Mouse (Mus musculus): ENCODE results near the gene Rsg1. TPM values are rescaled to one million over a fixed set of nuclear protein-coding genes. Genes with fewer than 3 reads are reported as not detected.

The Rsg1 gene
- total RNA-seq, 2 experiments from 2014 or later: 0.45 to 0.60 TPM

DNA sequence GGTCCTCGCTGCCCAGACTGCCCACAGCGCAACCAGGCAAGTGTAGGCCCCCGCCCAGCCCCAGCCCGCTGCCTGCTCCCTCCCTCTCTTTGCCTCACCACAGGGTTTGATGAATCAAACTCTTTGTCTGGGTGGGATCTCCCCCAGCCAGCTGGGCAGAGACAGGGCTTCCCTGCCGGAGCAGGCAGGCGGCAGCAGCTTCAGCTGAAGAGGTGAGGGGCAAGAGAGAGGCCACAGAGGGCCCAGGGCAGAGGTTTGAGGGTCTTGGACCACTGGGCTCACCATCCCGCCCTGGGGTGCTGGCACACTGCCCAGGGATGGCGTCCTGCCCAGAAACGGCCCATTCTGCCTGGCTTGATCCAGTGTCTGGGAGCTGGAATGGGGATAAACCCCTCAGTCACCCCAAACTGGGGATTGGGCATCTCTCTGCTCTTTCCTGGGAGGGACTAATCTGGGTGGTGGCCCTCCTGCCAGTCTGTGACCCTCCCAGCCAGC is 31.2 kb downstream of the Rsg1 start:
- no peak for DNase-seq (ENCODE audit: low spot score)
- intact Hi-C loops (cut with DNase I): loop anchor here (5.0 kb wide), 1 partner anchor 33 kb away; the partner anchor contains the start of gene Rsg1

GRCm38 (mm10) chr4:141246089-141246997 is 32.6 kb downstream of the Rsg1 start:
- DNase-seq (ENCODE audit: low spot score): no peak
- intact Hi-C loops (cut with DNase I): loop anchor here (5.0 kb wide), 1 partner anchor 34 kb away; the partner anchor contains the start of gene Rsg1

- intact Hi-C loops (cut with DNase I): loop anchor here (5.0 kb wide), 1 partner anchor 35 kb away; the partner anchor contains the start of gene Rsg1
- DNase-seq (ENCODE audit: low spot score): no peak
These were observed 33.2 kb downstream of the Rsg1 start for GRCm38 (mm10) chr4:141246998-141247350.

DNA sequence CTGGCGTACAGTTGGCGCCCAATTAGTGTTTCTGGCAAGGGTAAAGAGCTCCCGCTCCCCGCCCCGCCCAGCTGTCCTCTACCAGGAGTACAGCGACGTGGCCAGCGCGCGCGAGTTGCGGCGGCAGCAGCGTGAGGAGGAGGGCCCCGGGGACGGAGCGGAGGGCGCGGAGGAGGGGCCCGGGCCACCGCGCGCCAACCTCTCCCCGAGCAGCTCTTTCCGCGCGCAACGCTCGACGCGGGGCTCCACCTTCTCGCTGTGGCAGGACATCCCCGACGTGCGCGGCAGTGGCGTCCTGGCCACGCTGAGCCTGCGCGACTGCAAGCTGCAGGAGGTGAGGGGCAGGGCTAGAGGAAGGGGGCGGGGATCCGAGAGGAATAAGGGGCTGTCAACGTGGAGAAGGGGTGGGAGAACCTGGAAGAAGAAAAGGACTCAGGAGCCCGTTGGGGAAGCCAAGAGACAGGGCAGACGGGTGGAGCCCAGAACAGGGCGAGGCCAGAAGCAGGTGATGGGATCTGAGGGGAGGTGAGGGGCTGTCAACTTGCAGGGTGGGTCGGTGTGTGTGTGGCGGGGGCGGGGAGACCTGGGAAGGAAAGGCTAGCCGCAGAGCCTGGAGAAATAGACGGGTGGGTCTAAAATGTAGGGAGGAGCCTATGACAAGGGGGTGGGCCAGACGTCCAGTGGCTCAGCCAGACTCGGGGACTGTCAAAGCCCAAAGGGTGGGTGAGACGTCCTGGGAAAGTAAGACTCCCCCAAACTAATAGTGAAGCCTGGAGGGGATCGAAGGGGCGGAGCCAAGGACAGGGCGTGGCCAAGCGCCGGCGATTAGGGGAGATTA is 34.2 kb downstream of the Rsg1 start:
- intact Hi-C loops (cut with DNase I): loop anchor here (5.0 kb wide), 1 partner anchor 36 kb away; the partner anchor contains the start of gene Rsg1
- no peak for DNase-seq (ENCODE audit: low spot score)

DNA sequence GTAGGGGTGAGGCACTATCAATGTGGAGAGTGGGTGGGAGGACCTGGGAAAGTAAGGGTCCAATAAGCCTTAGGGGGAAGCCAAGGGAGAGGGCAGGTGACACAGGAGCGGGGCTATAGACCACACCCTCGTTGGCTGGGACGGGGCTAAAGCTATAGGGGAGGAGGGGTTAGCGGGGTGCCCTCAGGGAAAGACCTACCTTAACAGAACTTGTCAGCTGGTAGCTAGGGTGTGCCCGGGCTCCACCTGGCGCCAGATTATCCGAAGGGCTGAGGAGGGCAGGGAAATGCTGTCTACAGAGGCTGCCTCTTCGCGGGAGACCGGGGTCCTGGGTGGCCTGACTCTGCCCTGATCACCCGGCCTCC is 34.8 kb downstream of the Rsg1 start:
- DNase-seq (ENCODE audit: low spot score): no peak
- intact Hi-C loops (cut with DNase I): loop anchor here (5.0 kb wide), 1 partner anchor 36 kb away; the partner anchor contains the start of gene Rsg1

DNA sequence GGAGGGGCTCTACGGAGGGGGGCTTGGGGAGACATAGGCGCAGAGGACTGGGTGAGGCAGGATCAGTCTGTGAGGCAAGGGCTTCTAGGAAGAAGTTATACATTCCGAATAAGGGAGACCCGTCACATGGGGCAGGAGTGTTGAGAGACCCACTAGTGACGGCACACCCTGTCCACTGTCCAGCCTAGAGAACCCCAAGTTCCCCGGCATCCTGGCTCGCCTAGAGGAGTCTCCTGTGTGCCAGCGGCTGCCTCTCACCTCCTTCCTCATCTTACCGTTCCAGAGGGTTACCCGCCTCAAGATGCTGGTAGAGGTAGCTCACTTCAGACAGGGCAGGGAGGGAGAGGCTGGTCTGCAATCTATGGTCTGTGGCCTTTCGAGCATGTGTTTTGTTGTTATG is 35.6 kb downstream of the Rsg1 start:
- no peak for DNase-seq (ENCODE audit: low spot score)
- intact Hi-C loops (cut with DNase I): loop anchor here (5.0 kb wide), 1 partner anchor 37 kb away; the partner anchor contains the start of gene Rsg1

DNA sequence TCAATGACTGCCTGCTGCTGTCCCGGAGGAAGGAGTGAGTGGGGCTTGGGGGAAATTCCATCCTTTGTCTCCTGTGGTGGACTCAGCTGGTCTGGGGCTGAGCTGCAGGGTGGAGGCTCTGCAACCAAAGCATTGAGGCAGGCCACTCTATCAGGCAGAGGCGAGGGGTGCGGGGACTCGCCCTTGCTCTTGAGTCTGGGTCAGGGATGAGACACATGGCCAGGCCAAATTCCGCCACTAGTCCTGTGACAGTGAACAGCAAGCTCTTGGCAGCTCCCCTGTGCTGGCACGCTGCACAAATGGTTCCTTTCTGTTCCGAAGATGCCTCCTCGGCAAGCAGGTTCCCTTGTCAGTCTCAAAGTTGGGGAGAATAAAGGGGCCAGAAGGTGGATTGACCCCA is 37.3 kb downstream of the Rsg1 start:
- intact Hi-C loops (cut with DNase I): no loop called here
- DNase-seq (ENCODE audit: low spot score): no peak

- intact Hi-C loops (cut with DNase I): no loop called here
- DNase-seq (ENCODE audit: low spot score): no peak
These were observed 38.9 kb downstream of the Rsg1 start for GRCm38 (mm10) chr4:141252641-141253040.

GRCm38 (mm10) chr4:141254234-141254633 is 40.5 kb downstream of the Rsg1 start:
- intact Hi-C loops (cut with DNase I): no loop called here
- DNase-seq (ENCODE audit: low spot score): no peak

GRCm38 (mm10) chr4:141257440-141257839 is 43.7 kb downstream of the Rsg1 start:
- intact Hi-C loops (cut with DNase I): no loop called here

GRCm38 (mm10) chr4:141259413-141259812 is 45.7 kb downstream of the Rsg1 start:
- no peak for DNase-seq (ENCODE audit: low spot score)
- intact Hi-C loops (cut with DNase I): no loop called here

More at GRCm38 (mm10) chr4:141257440-141257839, 43.7 kb downstream of the Rsg1 start:
- DNase-seq (ENCODE audit: low spot score): no peak

GRCm38 (mm10) chr4:141260007-141260723 is 46.4 kb downstream of the Rsg1 start:
- intact Hi-C loops (cut with DNase I): no loop called here
- DNase-seq (ENCODE audit: low spot score): no peak

- no peak for DNase-seq (ENCODE audit: low spot score)
- intact Hi-C loops (cut with DNase I): no loop called here
These were observed 49.3 kb downstream of the Rsg1 start for GRCm38 (mm10) chr4:141262906-141263637.

DNA sequence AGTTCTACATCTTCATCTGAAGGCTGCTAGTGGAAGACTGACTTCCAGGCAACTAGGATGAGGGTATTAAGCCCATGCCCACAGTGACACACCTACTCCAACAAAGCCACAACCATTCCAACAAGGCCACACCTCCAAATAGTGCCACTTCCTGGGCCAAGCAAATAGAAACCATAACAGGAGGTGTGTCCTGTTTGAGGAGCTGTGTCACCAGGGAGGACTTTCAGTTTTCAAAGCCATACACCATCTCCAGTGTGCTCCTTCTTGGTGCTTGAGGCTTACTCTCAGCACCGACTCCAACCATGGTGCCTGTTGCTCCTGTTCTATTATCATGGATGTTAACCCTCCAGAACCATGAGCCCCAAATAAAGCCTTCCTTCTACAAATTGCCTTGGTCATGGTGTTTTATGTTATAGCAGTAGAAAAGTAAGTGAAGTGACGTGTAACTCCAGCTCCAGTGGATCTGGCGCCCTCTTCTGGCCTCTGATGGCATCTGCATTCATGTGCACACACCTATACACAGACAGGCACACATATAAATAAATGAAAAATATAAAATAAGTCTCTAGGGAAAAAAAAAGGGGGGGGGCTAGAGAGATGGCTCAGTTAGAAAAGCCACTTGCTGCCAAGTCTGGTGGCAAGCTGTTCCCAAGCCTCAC is 52.4 kb downstream of the Rsg1 start:
- intact Hi-C loops (cut with DNase I): loop anchor here (2.0 to 5.0 kb wide), 2 partner anchors 64 to 123 kb away; no protein-coding TSS in a partner anchor
- DNase-seq (ENCODE audit: low spot score): no peak

GRCm38 (mm10) chr4:141267250-141267649 is 53.5 kb downstream of the Rsg1 start:
- intact Hi-C loops (cut with DNase I): loop anchor here (2.0 to 5.0 kb wide), 2 partner anchors 65 to 124 kb away; no protein-coding TSS in a partner anchor
- DNase-seq (ENCODE audit: low spot score): no peak

- DNase-seq (ENCODE audit: low spot score): no peak
These were observed 54.1 kb downstream of the Rsg1 start for GRCm38 (mm10) chr4:141267837-141268236.

DNA sequence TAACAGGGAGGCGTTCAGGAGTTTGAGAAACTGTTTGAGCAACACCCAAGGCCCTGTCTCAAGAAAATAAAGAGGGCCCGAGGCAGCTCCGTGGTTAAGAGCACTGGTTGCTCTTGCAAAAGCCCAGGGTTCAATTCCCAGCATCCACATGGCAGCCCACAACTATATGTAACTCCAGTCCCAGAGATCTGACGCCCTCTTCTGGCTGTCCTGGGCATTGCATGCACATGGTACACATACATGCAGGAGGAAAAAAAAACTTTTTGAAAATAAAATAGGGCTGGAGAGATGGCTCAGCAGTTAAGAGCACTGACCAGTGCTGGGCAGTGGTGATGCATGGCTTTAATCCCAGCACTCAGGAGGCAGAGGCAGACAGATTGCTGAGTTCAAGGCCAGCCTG is 54.6 kb downstream of the Rsg1 start:
- intact Hi-C loops (cut with DNase I): loop anchor here (5.0 kb wide), 1 partner anchor 66 kb away; no protein-coding TSS in a partner anchor

More at GRCm38 (mm10) chr4:141267837-141268236, 54.1 kb downstream of the Rsg1 start:
- intact Hi-C loops (cut with DNase I): loop anchor here (2.0 to 5.0 kb wide), 2 partner anchors 66 to 125 kb away; no protein-coding TSS in a partner anchor

GRCm38 (mm10) chr4:141269080-141269479 is 55.3 kb downstream of the Rsg1 start:
- intact Hi-C loops (cut with DNase I): loop anchor here (5.0 kb wide), 1 partner anchor 67 kb away; no protein-coding TSS in a partner anchor
- DNase-seq (ENCODE audit: low spot score): no peak

More for the DNA sequence above, 54.6 kb downstream of the Rsg1 start:
- DNase-seq (ENCODE audit: low spot score): no peak
